Mouse (Mus musculus): ENCODE measurements around the gene Ifitm6. TPM values are rescaled to one million over a fixed set of nuclear protein-coding genes. Genes with fewer than 3 reads are reported as not detected.
"Not testable (repeated sequence)": the region's sequence is repeated elsewhere in the genome, so short reads cannot be mapped to it uniquely, and the experiment has no call there.

The Ifitm6 gene
- polyA plus RNA-seq (2014; fragmentation: Nextera tagmentation; extraction: Ambion mirVana): not detected in 2 replicates

DNA sequence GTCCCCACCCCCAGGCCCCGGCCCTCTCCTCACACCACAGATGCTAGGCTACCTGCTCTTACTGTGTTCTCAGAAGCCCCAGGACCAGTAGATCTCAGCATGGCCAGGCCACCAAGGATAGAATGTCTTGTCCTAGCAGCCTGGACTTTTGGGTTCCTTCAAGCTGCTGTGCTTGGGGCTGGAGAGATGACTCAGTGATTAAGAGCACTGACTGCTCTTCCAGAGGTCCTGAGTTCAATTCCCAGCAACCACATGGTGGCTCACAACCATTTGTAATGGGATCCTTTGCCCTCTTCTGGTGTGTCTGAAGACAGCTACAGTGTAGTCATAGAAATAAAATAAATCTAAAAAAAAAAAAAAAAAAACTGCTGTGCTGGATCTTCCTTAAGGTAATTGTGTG lies at the start of gene Ifitm6:
TSS of gene Ifitm6 (minus strand) at position 101 of the 400 bp plus-strand sequence.
- ATAC-seq (ENCODE audit: low FRiP score); H3K4me2 ChIP-seq; H3K9me3 ChIP-seq (ENCODE audit: control insufficient read depth, low read length); H3K4me3 ChIP-seq (ENCODE audit: low read depth, low read length); H3K27me3 ChIP-seq (ENCODE audit: control insufficient read depth, insufficient read depth, low read length); DNase-seq (ENCODE audit: low spot score, missing footprints); H3K36me3 ChIP-seq (ENCODE audit: control insufficient read depth, insufficient read depth, low read length); H3K4me1 ChIP-seq (ENCODE audit: control insufficient read depth, insufficient read depth, low read length); H3K27ac ChIP-seq (ENCODE audit: low read depth, low read length); H3K9ac ChIP-seq (ENCODE audit: low read length): not testable (repeated sequence)
- WGBS: 90% methylated on average over 1 of the region's 1 CpGs

DNA sequence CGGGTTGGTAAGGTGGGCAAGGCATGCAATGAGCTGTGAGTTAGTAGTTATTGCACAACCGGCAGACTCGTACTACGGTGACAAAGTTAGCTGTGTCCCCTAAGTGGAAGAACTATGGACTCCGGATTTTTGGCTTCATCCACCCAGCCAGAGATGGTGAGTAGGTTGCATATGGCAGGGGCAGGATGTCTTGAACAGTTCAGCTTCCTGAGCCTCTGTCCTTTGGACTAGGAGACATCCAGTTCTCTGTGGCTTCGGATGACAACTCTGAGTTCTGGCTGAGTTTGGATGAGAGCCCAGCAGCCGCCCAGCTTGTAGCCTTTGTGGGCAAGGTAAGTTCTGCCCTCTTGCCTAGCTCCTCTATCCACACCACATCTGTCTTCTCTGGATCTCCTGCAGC lies 46.9 kb upstream of the Ifitm6 start:
- ATAC-seq (ENCODE audit: low FRiP score) (no peak), DNase-seq (ENCODE audit: low spot score, missing footprints) (no peak)
- H3K36me3 ChIP-seq (ENCODE audit: control insufficient read depth, insufficient read depth, low read length): peaks cover 14% of the 10 kb centered on the region; the same call in 1 of the 2 replicates
- no peak overlapping the region for H3K4me2 ChIP-seq
- 91% methylated on average over 7 of the region's 7 CpGs for WGBS
- no peak overlapping the region for H3K27ac ChIP-seq (ENCODE audit: low read depth, low read length)
- no peak overlapping the region for H3K4me3 ChIP-seq (ENCODE audit: low read depth, low read length)
- no peaks in the 10 kb centered on the region for H3K27me3 ChIP-seq (ENCODE audit: control insufficient read depth, insufficient read depth, low read length)
- H3K9me3 ChIP-seq (ENCODE audit: control insufficient read depth, low read length): no peaks in the 10 kb centered on the region
- H3K4me1 ChIP-seq (ENCODE audit: control insufficient read depth, insufficient read depth, low read length): peaks cover 11% of the 10 kb centered on the region
- H3K9ac ChIP-seq (ENCODE audit: low read length): no peak overlapping the region

DNA sequence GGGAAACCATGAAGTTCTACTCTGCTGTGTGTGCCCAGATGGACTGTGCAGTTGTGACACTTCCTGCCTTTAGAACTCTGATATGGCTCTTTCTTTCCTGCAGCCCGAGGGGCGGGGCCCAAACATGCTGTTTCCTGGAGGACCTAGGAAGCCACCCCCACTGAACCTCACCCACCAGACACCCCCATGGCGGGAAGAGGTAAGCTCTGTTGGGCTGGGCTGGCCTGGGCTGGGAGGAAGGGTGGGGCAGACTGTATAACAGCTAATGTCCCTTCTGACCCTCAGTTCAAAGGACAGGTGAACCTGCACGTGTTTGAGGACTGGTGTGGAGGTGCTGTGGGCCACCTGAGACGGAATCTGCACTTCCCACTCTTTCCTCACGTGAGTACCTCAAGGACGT lies 46.5 kb upstream of the Ifitm6 start:
- DNase-seq (ENCODE audit: low spot score, missing footprints) (no peak), ATAC-seq (ENCODE audit: low FRiP score) (no peak)
- Histone ChIP-seq H3K36me3 (ENCODE audit: control insufficient read depth, insufficient read depth, low read length) (peaks cover 14% of the 10 kb centered on the region; the same call in 1 of the 2 replicates), H3K27me3 (ENCODE audit: control insufficient read depth, insufficient read depth, low read length) (no peaks in the 10 kb centered on the region), H3K4me3 (ENCODE audit: low read depth, low read length) (no peak overlapping the region), H3K4me1 (ENCODE audit: control insufficient read depth, insufficient read depth, low read length) (peaks cover 11% of the 10 kb centered on the region), H3K9ac (ENCODE audit: low read length) (no peak overlapping the region), H3K9me3 (ENCODE audit: control insufficient read depth, low read length) (no peaks in the 10 kb centered on the region), H3K27ac (ENCODE audit: low read depth, low read length) (no peak overlapping the region), H3K4me2 (no peak overlapping the region)
- WGBS: 85% methylated on average over 7 of the region's 7 CpGs

DNA sequence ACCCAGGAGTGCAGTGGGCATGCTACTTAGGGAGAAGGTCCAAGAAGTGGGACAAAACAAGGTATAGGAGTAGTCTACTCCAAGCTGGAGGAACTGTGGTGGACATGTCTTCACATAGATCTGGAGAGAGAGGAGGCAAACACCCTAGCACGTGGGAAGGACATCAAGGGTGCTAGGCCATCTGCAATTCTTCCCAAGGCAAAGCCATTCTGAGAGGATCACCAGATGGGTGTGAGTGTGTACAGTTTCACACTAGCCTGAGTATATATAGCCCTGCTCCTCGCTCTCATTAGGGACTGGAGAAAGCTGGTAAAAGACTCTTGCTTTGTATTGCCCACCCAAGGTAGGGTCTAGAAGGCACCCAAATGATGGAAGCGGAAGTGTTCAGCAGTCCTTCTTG lies 45.6 kb upstream of the Ifitm6 start:
- Histone ChIP-seq H3K27ac (ENCODE audit: low read depth, low read length) (no peak overlapping the region), H3K9me3 (ENCODE audit: control insufficient read depth, low read length) (no peaks in the 10 kb centered on the region), H3K9ac (ENCODE audit: low read length) (no peak overlapping the region), H3K4me3 (ENCODE audit: low read depth, low read length) (no peak overlapping the region), H3K27me3 (ENCODE audit: control insufficient read depth, insufficient read depth, low read length) (no peaks in the 10 kb centered on the region), H3K36me3 (ENCODE audit: control insufficient read depth, insufficient read depth, low read length) (peaks cover 14% of the 10 kb centered on the region; the same call in 1 of the 2 replicates), H3K4me1 (ENCODE audit: control insufficient read depth, insufficient read depth, low read length) (peaks cover 11% of the 10 kb centered on the region), H3K4me2 (no peak overlapping the region)
- DNase-seq (ENCODE audit: low spot score, missing footprints) (no peak), ATAC-seq (ENCODE audit: low FRiP score) (no peak)
- WGBS: 89% methylated on average over 3 of the region's 3 CpGs

DNA sequence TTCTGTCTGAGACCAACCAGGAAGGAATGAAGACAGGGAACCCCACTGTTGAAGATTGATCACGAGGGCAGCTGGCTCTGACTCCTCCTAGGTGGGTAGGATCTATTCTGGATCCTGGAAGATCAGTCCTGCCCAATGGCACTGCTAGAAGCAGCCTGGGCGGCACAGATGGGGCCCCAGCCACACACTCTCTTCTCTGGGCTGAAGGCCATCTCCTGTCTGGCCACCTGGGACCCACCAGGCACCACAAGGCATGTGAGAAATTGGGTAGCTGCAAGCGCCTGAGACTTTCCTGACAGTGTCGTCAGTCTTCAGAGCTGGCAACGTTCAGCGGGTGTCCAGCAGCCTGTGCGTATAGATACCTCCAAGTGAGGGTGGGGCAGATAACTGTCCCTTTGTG lies 44.8 kb upstream of the Ifitm6 start:
- WGBS: 87% methylated on average over 7 of the region's 7 CpGs
- H3K9ac ChIP-seq (ENCODE audit: low read length): no peak overlapping the region
- no peaks in the 10 kb centered on the region for H3K9me3 ChIP-seq (ENCODE audit: control insufficient read depth, low read length)
- H3K4me3 ChIP-seq (ENCODE audit: low read depth, low read length): no peak overlapping the region
- no peaks in the 10 kb centered on the region for H3K27me3 ChIP-seq (ENCODE audit: control insufficient read depth, insufficient read depth, low read length)
- H3K4me2 ChIP-seq: no peak overlapping the region; the same call in 1 of the 2 replicates
- DNase-seq (ENCODE audit: low spot score, missing footprints) (no peak), ATAC-seq (ENCODE audit: low FRiP score) (no peak)
- peaks cover 11% of the 10 kb centered on the region for H3K4me1 ChIP-seq (ENCODE audit: control insufficient read depth, insufficient read depth, low read length)
- H3K27ac ChIP-seq (ENCODE audit: low read depth, low read length): no peak overlapping the region
- H3K36me3 ChIP-seq (ENCODE audit: control insufficient read depth, insufficient read depth, low read length): peaks cover 14% of the 10 kb centered on the region; the same call in 1 of the 2 replicates

DNA sequence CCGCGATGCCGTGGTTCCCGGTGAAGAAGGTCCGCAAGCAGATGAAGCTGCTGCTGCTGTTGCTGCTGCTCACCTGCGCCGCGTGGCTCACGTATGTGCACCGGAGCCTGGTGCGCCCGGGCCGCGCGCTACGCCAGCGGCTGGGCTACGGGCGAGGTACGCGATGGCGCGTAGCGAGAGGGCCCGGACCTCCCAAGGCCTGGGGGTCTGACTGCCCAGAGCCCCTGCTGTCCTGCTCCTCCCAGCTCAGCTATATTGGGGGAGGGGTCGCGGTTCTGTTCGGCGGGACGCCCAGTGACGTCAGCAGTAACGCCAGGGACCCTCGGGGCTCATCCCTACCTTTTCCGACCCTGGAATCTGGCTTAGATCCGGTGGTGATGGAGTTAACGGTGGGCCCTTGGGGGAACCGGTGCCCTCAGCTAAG lies 43.6 kb upstream of the Ifitm6 start:
- no peaks in the 10 kb centered on the region for H3K9me3 ChIP-seq (ENCODE audit: control insufficient read depth, low read length)
- peak overlapping the region; percentile 89 for H3K4me3 ChIP-seq (ENCODE audit: low read depth, low read length)
- H3K27me3 ChIP-seq (ENCODE audit: control insufficient read depth, insufficient read depth, low read length): no peaks in the 10 kb centered on the region
- H3K4me1 ChIP-seq (ENCODE audit: control insufficient read depth, insufficient read depth, low read length): peaks cover 11% of the 10 kb centered on the region
- peak overlapping the region; percentile 93 for H3K4me2 ChIP-seq
- WGBS: under 1% methylated on average over 37 of the region's 37 CpGs
- DNase-seq (ENCODE audit: low spot score, missing footprints) (peak; percentile 96), ATAC-seq (ENCODE audit: low FRiP score) (peak; percentile 80)
- peak overlapping the region; percentile 98 for H3K9ac ChIP-seq (ENCODE audit: low read length)
- peak overlapping the region; percentile 54 for H3K27ac ChIP-seq (ENCODE audit: low read depth, low read length)
- H3K36me3 ChIP-seq (ENCODE audit: control insufficient read depth, insufficient read depth, low read length): peaks cover 14% of the 10 kb centered on the region; the same call in 1 of the 2 replicates

- Histone ChIP-seq H3K27ac (ENCODE audit: low read depth, low read length) (peak within 1 kb of the TSS; percentile 54), H3K4me1 (ENCODE audit: control insufficient read depth, insufficient read depth, low read length) (peaks cover 11% of the 10 kb centered on the region), H3K4me3 (ENCODE audit: low read depth, low read length) (peak within 1 kb of the TSS; percentile 89), H3K9ac (ENCODE audit: low read length) (peak within 1 kb of the TSS; percentile 98), H3K9me3 (ENCODE audit: control insufficient read depth, low read length) (no peaks in the 10 kb centered on the region), H3K4me2 (peak within 1 kb of the TSS; percentile 93), H3K36me3 (ENCODE audit: control insufficient read depth, insufficient read depth, low read length) (peaks cover 13% of the 10 kb centered on the region; the same call in 1 of the 2 replicates), H3K27me3 (ENCODE audit: control insufficient read depth, insufficient read depth, low read length) (no peaks in the 10 kb centered on the region)
- ATAC-seq (ENCODE audit: low FRiP score): peak; percentile 98
- 1% methylated on average over 71 of the region's 72 CpGs for WGBS
- DNase-seq (ENCODE audit: low spot score, missing footprints): peak; percentile 97
Measured at GRCm38 (mm10) chr7:141060426-141061242, 42.9 kb upstream of the Ifitm6 start, which contains the start of gene B4galnt4. Gene B4galnt4, plus strand, starts transcription at chr7:141061104.

- Histone ChIP-seq H3K9me3 (ENCODE audit: control insufficient read depth, low read length) (no peaks in the 10 kb centered on the region), H3K27me3 (ENCODE audit: control insufficient read depth, insufficient read depth, low read length) (no peaks in the 10 kb centered on the region), H3K27ac (ENCODE audit: low read depth, low read length) (no peak overlapping the region), H3K4me1 (ENCODE audit: control insufficient read depth, insufficient read depth, low read length) (peaks cover 11% of the 10 kb centered on the region), H3K4me3 (ENCODE audit: low read depth, low read length) (peak overlapping the region; percentile 89), H3K9ac (ENCODE audit: low read length) (peak overlapping the region; percentile 98), H3K4me2 (peak overlapping the region; percentile 93), H3K36me3 (ENCODE audit: control insufficient read depth, insufficient read depth, low read length) (peaks cover 10% of the 10 kb centered on the region; the same call in 1 of the 2 replicates)
- 63% methylated on average over 2 of the region's 2 CpGs for WGBS
- no peak for ATAC-seq (ENCODE audit: low FRiP score)
- no peak for DNase-seq (ENCODE audit: low spot score, missing footprints)
Measured at GRCm38 (mm10) chr7:141059929-141060328, 42.2 kb upstream of the Ifitm6 start.

Measured in midbrain, embryonic 11.5 days (tissue).